Mouse (Mus musculus) neural tube, embryonic 10.5 days (tissue): ENCODE measurements around the gene Pdia5.

Experiments
- DNase-seq: peaks from one replicate; pipeline ENCODE4 v3.0.0-alpha.2; 2017; ENCODE audit warnings: low spot score; ENCODE audit errors: extremely low spot score

Gene Pdia5

GRCm38 (mm10) chr16:35484526-35485233, 6.0 kb downstream of the Pdia5 start:
- no peak for DNase-seq

- DNase-seq = no peak
Measured at GRCm38 (mm10) chr16:35484105-35484504, 6.6 kb downstream of the Pdia5 start.

- no peak for DNase-seq
Measured at GRCm38 (mm10) chr16:35479301-35479700, 11.4 kb downstream of the Pdia5 start.

DNA sequence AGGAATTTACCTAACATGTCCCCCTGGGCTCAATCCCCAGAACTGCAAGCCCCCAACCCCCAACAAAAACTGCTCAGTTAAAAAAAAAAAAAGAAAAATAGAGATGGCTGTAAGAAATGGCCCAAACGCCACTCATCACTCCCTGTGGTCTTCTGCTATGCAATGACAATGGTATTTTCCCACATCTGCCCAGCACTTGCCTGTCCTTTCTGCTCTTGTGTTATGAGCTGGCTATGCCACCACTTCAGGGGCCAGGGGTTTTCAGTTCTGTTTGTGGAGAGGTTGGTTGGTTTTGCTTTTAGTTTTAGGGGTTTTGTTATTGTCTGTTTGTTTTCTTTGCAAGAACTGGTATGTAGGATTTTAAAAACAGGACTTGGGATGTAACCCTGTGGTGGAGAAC, 13.4 kb downstream of the Pdia5 start:
- DNase-seq = no peak

GRCm38 (mm10) chr16:35472569-35473275, 18.0 kb downstream of the Pdia5 start:
- DNase-seq = no peak

GRCm38 (mm10) chr16:35471841-35472568, 18.7 kb downstream of the Pdia5 start:
- DNase-seq = no peak

- no peak for DNase-seq
Measured at GRCm38 (mm10) chr16:35470983-35471382, 19.7 kb downstream of the Pdia5 start.

DNA sequence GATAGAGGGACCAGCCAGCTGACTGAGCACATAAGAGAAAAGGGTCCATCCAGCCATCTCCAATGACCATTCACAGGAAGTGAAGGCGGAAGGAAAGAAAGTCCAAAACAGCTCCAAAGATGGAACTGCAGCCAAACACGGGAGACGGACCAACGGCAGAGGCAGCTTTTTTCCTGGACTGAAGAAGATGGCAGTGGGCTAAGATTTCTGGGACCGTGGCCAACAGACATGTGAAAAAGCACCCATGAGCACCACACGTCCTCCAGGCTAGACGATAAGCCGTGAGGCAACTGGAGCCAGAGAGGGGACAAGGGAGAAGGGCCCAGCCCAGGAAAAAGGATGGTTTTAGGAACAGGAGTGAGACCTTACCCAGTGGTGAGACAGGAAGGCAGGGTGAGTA, 20.6 kb downstream of the Pdia5 start:
- no peak for DNase-seq

DNA sequence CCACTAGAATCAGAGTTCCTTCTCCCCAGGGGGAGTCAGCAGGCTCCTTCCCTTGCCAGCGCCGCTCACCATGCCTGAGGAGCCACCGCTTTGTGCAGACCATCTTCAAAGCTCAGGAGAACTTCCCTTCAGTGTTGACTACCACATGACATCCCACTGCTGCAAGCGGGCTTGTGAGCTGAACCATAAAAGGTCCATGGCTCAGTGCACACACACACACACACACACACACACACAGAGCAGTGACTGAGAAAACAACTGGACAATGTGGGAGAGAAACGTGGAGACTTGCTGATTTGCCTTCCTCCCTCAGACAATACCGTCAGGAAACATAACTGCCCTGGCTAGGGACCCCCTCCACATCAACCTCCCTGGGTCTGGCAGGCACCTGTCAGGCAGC, 21.7 kb downstream of the Pdia5 start:
- no peak for DNase-seq

DNA sequence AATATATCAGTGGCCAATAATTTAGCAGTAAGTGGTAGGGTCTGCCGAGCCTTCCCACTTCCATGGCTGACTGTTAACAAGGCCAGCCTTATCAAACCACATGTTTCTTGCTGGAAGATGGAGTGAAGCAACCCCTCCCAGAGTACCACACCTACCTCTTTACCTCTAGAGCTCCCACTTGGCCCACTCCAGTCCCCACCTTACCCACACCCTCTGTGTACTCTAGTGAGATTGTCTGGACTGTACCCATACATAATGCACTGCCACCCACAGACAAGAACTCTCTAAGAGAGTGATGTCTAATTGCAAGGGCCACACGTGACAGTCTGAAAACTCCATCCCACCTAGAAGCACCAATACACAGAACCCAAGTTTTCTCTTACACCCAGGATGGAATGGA, 23.6 kb downstream of the Pdia5 start:
- no peak for DNase-seq

DNA sequence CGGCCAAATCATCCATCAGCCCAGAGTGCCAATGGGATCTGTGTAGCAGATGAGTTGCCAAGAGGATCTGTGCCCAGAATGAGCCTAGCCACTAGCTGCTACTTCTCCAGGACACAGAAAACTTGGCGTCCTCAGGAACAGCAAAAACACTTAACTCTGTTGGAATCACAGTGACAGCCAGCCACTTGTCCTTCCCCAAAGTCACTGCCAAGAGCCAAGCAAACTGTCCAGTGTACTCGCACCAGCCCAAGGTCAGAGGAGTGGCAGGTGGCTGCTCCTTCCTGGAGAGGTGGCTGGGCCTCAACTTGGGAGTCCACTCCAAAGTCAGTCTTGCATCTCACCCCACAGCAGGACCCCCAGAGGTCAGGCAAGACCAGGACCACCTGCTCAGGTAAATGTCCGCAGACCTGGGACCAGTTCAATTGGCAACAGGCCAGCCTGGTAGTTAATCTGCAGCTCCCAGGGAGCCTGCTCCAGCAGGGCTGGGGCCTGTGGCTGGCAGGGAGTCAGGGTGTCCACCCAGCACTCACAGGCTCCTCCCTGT, 24.8 kb downstream of the Pdia5 start:
- no peak for DNase-seq

DNA sequence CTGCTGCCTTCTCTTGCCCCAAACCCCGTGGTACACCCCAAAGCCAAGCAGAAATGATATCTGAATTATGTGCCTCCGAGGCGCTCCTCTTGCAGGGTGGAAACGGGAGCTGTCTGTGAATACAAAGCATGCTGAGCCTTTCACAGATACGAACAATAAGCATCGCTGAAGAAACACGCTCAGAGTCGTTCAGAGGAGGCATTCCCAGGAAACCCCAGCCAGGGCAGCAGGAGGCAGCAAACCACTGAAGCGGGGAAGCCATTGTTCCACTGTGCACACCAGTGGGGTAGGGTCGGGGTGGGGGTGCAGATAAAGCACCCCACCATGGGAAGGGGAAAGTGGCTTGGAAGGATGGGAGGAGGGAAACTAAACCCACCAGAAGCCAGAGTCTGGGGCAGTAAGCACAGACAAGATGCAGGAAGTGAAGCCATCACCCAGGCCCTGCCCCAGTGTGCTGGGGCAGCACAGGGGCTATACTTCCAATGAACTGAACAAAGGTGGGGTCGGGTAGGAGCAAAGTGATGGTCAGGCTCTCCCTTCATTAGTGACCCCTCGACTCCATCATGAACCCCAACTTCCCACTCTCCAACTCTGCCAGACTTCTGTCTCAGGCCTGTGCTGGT, 25.9 kb downstream of the Pdia5 start:
- DNase-seq = no peak

GRCm38 (mm10) chr16:35463708-35464107, 27.0 kb downstream of the Pdia5 start:
- no peak for DNase-seq

GRCm38 (mm10) chr16:35462955-35463354, 27.7 kb downstream of the Pdia5 start:
- DNase-seq = no peak

GRCm38 (mm10) chr16:35459584-35459983, 31.1 kb downstream of the Pdia5 start:
- no peak for DNase-seq

GRCm38 (mm10) chr16:35458297-35458696, 32.4 kb downstream of the Pdia5 start:
- no peak for DNase-seq

DNA sequence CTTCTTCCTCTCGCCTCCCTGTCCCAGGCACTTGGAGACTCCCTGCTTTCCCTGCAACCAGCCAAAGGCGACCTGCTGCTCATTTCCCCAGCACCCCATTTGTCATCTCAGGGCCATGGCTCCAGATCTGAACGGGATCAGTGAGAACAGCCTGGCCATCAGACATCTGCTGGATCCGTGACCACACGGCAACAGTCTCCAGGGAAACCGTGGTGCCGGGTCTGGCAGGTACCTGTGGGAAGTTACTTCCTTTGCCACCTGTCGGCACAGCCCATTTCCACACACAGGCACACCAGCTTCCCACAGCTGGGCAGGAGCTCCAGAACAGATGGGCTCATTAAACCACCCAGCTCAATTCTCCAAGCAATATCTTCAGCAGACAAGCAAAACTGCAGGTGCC, 33.2 kb downstream of the Pdia5 start:
- no peak for DNase-seq

- DNase-seq = no peak
Measured at GRCm38 (mm10) chr16:35457011-35457419, 33.7 kb downstream of the Pdia5 start.

DNA sequence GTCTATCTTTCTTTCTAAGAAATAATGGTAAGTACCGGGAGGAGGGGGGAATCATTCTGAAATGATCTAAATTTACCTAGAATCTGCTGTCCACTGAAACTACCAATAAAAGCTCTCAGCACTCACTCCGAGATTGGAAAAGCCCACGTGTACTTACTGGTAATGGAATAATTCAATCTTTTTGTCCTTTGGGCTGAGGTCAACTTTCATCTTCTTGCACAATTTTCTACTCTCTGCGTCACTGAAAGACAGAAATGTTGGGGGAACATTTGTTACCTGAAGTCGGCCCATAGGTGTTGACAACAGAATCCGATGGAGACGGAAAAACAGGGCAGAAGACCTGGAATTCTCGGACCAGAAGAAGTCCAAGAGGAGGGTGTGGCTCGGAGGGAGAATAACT, 34.4 kb downstream of the Pdia5 start:
- no peak for DNase-seq

DNA sequence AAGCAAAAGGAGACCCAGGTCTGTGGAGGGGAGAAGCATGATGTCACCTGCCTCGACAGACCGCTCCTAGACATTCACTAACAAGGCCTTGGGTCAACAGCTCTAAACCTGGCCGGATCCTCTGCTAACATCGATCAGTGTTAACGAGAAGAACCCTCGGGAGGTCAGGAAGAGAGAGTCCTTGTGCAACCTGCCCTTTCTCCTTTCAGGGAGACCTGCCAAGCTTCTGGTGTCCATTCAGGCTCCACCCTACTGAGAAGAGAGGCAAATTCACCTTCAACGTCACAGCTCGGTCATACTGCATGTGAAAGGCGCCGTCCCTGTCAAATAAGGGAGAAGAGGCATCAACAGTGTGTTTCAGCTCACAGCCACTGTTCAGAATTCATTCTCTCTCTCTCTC, 34.9 kb downstream of the Pdia5 start:
- DNase-seq = no peak

GRCm38 (mm10) chr16:35450018-35450630, 40.5 kb downstream of the Pdia5 start:
- DNase-seq = no peak
